Mouse (Mus musculus): ENCODE measurements around the gene Scyl2.

DNA sequence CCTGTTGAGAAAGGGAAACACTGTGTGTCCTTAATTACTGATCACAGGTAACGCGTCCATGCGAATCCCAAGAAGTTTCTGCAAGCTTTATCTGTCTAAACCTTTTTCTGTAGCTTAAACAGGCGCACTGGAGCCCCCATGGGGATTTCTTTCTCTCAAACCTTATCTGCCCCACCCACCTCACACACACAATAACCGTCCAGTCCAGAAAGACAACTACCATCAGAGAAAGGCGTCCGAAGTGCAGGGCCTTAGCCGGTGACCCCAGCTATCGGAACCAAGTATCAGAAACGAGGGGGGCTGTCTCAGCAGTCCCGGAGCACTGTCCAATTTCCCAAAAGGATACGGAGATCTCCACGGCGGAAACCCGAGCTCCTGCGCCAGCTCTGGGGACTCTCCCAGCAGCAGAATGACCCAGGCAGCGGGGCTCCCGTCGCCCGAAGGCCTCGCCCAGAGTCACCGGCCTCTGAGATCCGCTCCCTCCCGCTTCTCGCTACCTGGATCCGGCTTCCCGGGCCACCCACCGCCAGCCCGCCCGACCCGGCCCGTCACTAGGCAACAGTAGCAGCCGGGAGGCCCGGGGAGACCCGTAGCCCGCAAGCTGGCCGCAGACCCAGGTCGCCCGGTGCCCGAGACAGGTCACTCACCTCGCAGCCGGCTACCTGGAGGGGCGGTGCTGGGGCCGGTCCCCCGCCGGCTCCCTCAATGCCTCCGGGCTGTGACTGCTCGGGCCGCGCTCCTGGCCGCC lies 520 bp downstream of the Scyl2 start:
- TF ChIP-seq MAZ (IDR thresholded peaks at IDR 0.05; ENCODE audit: low read depth, low read length) (no peak), EP300 (IDR thresholded peaks at IDR 0.05; ENCODE audit: low read length) (no peak), USF1 (IDR thresholded peaks at IDR 0.05; ENCODE audit: low read depth, low read length) (no peak), CTCF (conservative IDR thresholded peaks at IDR 0.05 in 1 of 2, IDR thresholded peaks at IDR 0.05 in 1 of 2; ENCODE audit: low read depth in 2 of 2, low read length in 2 of 2) (no peak), JUN (IDR thresholded peaks at IDR 0.05; ENCODE audit: insufficient read depth, low read depth, low read length) (no peak), RAD21 (IDR thresholded peaks at IDR 0.05; ENCODE audit: low read depth, low read length) (no peak), UBTF (IDR thresholded peaks at IDR 0.05; ENCODE audit: low read depth, low read length) (no peak), NELFE (IDR thresholded peaks at IDR 0.05; ENCODE audit: low read depth, low read length) (no peak)
